Mouse (Mus musculus) CD4-positive, CD25-positive, alpha-beta regulatory T cell, adult 2 months (primary cell): ENCODE measurements around the gene Hemk1.

Experiments
- DNase-seq: peaks from one replicate; pipeline ENCODE4 v3.0.0-alpha.2; 2012; ENCODE audit warnings: low read depth, low spot score

Gene Hemk1

GRCm38 (mm10) chr9:107343146-107343943 is 5.2 kb upstream of the Hemk1 start:
- DNase-seq: no peak

DNA sequence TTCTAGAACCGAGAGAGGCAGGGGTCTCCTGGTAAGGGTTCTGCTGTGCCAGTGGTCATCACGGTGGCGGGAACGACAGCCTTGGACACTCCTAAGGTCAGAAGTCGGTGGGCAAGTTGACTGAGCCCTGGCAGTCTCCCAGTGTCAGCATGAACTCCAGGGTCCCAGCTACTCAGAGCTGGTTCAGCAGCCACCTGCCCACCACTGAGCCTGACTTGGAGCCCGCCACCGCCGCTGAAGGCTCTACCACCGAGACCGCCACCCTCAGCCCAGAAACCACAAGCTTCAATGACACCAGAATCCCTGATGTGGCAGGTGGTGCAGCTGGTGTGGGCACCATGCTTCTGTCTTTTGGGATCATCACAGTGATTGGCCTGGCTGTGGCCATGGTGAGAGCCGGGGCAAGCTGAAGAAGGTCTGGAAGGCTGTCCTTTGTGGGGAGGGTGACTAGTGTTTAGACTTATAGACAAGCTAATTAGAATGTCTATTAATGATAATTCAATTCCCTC is 4.1 kb upstream of the Hemk1 start:
- no peak for DNase-seq

DNA sequence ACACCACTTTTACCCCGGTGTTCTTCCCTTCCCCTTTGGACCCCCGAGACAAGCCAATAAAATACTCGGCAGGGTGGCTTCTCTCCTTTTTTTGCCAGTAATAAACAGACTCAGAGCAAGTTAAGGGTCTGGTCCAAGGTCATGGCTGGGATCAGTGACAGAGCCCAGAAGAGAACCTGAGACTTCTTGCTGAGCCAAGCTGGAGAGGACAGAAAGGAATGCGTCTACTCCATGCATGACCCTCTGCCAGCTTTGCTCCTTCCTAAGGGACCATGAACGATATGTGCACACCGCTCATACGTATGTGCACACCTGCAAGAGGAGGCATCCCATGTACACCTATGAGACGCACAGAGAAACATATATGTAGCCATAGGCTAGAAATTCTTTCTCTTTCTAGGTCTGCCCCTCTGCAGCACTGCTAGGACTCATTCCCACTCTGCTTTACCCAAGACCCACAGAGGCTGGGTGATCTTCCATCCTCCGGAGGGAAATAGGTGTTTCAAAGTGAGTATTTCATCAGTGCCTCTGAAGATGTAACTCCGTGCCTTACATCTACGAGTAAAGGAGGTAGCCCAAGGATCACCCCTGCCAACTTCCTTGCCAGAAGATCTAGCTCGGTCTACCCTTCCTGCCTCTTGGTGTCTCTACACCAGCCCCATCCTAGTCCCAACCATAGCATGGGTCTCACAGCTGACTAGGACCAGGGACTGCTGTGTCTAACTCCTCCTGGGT is 2.9 kb upstream of the Hemk1 start:
- DNase-seq: no peak

DNA sequence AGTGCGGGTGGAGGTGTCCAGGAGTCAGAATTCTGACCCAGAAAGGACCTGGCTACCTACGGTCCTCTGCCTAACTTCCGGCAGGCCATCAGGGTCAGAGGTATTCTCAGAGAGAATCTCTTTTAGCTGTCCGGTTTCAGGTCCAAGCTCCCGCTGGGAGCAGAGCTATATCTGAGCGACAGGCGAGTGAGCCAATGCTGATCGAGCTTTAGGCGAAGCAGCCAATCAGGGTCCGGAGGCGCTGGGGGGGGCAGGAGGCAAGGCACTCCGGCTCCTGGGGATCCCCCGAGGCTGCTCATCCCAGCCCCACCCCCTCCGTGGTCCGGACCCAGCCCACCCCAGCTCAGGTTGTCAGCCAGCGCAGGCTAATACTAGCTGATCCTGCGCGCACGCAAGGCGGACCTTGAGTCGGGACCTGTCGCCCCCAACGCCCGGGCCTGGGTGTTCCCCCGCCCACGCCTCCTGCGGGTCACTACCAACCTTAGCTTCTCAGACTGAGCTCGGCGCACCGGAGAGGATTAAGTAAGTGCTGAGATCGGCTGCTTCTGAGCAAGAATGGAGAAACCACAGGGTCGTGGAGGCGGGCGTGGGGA is 2.2 kb upstream of the Hemk1 start, which contains the start of gene 6430571L13Rik:
TSS of gene 6430571L13Rik (plus strand) at position 336 of the 593 bp plus-strand sequence.
- peak; percentile 93 for DNase-seq

DNA sequence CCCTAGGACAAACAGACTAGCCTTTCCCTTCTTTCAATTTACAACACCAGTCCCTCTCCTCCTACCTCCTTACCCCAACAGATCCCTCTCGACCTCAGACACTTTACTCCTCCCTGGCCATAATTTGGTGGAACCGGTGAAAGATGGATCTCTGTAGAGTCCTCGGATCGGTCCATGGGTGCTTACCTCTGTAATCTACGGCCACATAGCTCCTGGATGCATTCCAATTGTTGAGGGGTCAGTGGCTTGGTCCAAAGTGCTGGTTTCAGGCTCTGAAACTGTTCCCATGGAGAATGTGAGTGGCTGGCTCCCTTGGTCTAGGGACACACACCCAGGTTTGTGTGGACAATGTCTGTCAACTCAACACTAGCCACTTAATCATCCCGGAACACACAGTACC is 1.8 kb downstream of the Hemk1 start:
- no peak for DNase-seq

DNA sequence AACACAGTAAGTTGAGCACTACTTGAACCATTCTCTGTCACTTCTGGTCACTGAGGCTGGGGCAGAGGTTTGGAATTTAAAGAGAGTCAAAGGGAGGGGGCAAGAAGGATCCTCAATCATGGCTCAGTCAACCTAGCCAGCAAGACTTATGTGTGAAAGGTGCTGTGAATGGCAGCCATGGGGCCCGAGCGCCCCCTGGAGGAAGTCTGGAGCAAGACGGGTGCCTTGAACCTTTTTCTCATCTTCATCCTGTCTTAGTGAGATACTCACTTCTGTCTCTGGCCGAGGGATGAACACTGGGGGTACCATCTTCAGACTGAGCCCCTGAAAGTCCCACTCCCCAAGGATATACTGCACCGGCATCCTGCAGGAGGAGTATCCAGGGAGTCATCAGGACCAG is 2.2 kb downstream of the Hemk1 start:
- peak; percentile 92 for DNase-seq

DNA sequence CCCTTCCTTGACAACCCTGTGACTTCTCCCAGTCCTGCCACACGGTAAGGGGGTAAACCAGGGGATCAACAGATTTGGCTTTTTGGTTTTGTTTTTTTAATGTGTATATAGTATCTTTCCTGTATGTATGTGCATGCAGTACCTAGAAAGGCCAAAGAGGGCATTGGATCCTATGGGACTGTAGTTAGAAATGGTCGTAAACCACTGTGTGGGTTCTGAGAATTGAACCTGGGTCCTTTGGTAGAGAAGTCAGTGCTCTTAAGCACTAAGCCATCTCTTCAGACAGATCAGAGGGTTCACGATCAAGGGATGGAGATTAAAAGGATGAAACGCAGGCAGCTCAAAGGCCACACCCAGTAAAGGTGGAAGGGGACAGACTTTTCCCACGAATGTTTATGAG is 3.1 kb downstream of the Hemk1 start:
- peak; percentile 72 for DNase-seq

GRCm38 (mm10) chr9:107334356-107334755 is 3.8 kb downstream of the Hemk1 start:
- DNase-seq: peak; percentile 78

GRCm38 (mm10) chr9:107333686-107334085 is 4.5 kb downstream of the Hemk1 start:
- DNase-seq: peak; percentile 59

- no peak for DNase-seq
Observed at GRCm38 (mm10) chr9:107330791-107331190, 7.4 kb downstream of the Hemk1 start.

- no peak for DNase-seq
Observed at GRCm38 (mm10) chr9:107327879-107328620, 10.1 kb downstream of the Hemk1 start.

DNA sequence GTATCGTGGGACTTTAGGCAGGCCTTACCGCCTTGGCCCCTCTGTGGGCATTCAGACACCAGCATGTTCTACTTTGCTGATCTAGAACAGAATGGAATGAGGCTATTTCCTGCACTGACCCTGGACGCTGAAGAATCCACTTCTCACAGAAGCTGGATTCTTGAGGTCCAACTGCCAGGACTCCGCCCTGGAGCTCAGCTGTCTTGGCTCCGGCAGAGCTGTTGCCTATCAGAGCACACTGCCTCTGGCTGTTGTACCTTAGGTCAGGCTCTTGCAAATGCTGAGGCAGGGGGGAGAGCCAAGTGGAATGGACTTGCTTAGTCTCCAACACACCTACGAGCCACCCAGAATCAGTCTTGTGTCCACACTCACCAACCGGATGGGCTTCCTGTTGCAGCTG is 12.2 kb downstream of the Hemk1 start:
- no peak for DNase-seq

DNA sequence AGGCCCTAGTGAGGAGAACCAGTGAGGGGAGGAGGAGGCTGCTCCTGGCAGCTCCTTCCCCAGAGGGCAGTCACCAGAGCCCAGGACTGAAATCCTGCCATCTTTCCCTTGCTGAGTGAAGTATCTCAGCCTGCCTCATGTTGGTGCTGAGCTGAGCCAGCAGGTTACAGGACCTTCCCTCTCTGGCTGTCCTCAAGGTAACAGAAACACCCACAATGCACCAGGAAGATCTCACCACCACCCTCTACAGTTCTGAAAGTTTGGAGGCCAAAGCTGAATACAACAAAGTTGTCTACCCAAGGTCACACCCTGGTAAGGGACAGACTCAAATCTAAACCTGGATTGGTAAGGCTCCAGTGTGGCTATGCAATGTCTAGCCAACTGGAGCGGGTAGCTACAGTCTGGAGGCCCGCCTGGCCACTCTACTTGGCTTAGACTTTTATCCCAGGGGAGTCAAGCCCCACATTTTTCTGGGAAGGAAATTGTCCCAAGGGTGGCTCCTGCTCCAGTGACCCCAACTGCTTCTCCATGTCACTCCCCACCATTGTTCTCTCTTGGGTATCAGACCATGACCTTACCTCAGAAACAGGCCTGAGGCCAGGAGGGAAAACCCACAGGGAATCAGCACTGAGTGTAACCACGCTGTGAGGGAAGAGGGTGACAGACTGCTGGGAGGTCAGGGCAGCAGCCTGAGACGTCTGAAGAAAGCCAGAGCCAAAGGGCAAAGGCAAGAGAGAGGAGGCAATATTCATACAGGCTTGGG is 13.2 kb downstream of the Hemk1 start:
- DNase-seq: no peak

DNA sequence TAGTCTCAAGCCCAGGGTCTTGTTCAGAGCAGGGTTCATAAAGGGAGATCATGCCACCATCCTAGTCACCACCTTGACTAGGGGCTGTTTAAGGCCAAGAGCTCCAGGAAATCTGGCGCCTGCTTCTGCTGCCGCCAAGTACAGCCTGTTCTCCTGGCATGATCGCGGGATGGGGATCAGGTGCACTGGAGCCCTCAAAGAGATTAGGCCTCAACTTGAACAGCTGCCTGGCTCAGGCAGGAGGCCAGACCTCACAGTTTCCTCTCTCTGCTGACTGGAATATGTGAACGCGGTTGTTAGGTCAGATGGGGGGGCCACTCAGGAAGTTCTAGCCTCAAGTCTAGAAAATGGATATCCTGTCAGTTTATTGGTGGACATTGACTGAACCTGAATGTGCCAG is 14.6 kb downstream of the Hemk1 start:
- DNase-seq: peak; percentile 49

DNA sequence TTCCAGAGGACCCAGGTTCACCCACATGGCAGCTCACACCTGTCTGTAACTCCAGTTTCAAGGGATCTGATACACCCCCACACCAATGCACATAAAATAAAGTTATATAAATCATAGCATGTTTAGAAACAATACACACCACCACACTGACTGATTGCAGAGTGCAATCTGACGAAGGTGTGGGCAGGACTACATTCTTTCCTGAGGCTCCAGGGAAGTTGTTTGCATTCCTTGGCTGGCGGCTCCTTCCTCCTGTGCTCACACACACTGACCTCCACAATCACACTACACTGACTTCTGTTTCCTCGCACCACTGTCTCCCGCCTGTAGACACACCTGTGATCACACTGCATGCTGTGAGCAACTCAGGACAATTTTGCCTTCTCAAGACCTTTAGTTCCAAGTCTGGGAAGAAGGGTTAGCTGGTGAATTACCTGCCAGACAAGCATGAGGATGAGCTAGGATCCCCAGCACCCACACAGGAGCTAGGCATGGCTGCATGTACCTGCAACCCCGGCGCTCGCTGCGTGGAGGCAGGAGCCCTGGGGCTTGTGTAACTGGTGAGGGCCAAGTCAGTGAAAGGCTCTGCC is 15.6 kb downstream of the Hemk1 start:
- no peak for DNase-seq

- DNase-seq: no peak
Observed at GRCm38 (mm10) chr9:107315791-107316190, 22.4 kb downstream of the Hemk1 start.

GRCm38 (mm10) chr9:107313926-107314325 is 24.2 kb downstream of the Hemk1 start:
- no peak for DNase-seq

- DNase-seq: peak; percentile 92
Observed at GRCm38 (mm10) chr9:107312811-107313584, 25.2 kb downstream of the Hemk1 start.

- no peak for DNase-seq
Observed at GRCm38 (mm10) chr9:107309600-107309999, 28.6 kb downstream of the Hemk1 start.

GRCm38 (mm10) chr9:107309171-107309570 is 29.0 kb downstream of the Hemk1 start:
- DNase-seq: peak; percentile 49
